Mouse (Mus musculus) erythroblast, embryonic 14.5 days (primary cell): ENCODE results near the gene Gm15737.

Source experiments
- GATA1 ChIP-seq: IDR thresholded peaks from 2 replicates; pipeline ENCODE4 v1.6.1; 2012; ENCODE audit warnings: low read length, inconsistent platforms, mixed read lengths
- TAL1 ChIP-seq: IDR thresholded peaks from 3 replicates; pipeline ENCODE4 v1.6.1; 2012; ENCODE audit warnings: low read length, inconsistent platforms, mixed read lengths

DNA sequence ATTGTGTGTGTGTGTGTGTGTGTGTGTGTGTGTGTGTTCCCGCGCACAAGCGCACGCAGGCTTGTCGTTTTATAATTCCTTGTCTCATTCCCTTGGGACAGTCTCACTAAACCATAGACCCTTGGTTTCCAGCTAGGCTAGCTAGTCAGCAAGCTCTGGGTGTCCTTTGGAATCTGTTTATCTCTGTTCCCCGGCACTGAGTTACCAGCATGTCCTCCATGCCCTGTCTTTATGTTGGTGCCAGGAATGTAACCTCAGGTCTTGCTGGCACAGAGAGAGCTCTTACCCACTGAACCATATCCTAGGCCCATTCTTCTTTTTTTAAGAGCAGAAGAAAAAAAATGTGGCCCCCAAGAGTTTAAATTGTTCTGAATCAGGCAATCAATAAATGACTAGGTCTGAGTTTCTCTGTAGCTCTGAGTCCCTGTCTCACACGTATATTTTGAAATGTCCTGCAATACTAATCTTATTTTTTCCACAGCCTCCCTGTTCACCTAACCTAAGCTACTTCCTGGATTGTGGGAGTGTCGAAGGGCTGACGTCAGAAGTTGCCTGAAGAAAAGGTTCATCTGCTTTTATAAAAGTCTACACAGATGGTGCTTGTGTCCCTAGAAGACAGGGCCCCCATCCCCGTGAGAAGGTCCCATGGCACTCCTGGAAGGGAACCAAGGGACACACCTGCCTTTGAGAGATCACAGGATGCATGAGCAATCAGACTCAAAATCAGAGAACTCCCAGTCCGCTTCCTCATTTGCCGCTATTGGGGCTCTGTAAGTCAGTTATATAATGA lies 10.2 kb upstream of the Gm15737 start:
- TF ChIP-seq TAL1 (no peak), GATA1 (no peak)
